Mouse (Mus musculus) MEL (cell line): ENCODE data around the gene Prps2. TPM values are rescaled to one million over a fixed set of nuclear protein-coding genes. Genes with fewer than 3 reads are reported as not detected.

Source experiments
- DNase-seq: peaks from one replicate; pipeline ENCODE4 v3.0.0; 2011; ENCODE audit warnings: low read depth, low spot score
- H3K27ac ChIP-seq: 2 replicates; pipeline ENCODE4 v1.5.1; 2012; ENCODE audit warnings: low read depth, mild to moderate bottlenecking, control low read depth, low read length, moderate library complexity; ENCODE audit not compliant: control insufficient read depth
- H3K27me3 ChIP-seq, 2 experiments: fragments of 150-350 bp in 1 of 2; sonication (generic) in 1 of 2; 2 replicates each; pipeline ENCODE4 v1.6.1; 2012; ENCODE audit warnings: low read length in 2 of 2, mild to moderate bottlenecking in 2 of 2, improper control_type of control experiment in 1 of 2, moderate library complexity in 1 of 2; ENCODE audit not compliant: insufficient read depth in 2 of 2, control insufficient read depth in 1 of 2
- H3K36me3 ChIP-seq, 2 experiments: 2 replicates each; pipeline ENCODE4 v1.6.1; 2012 to 2014; ENCODE audit warnings: low read length in 2 of 2, improper control_type of control experiment in 1 of 2, inconsistent platforms in 1 of 2, mild to moderate bottlenecking in 1 of 2; ENCODE audit not compliant: insufficient read depth in 2 of 2, control insufficient read depth in 1 of 2
- H3K4me1 ChIP-seq, 2 experiments: fragments of 150-350 bp in 1 of 2; sonication (generic) in 1 of 2; 2 replicates each; pipeline ENCODE4 v1.6.1; 2012; ENCODE audit warnings: low read length in 2 of 2, improper control_type of control experiment in 1 of 2, mild to moderate bottlenecking in 1 of 2; ENCODE audit not compliant: insufficient read depth in 2 of 2, control insufficient read depth in 1 of 2
- H3K4me3 ChIP-seq, 2 experiments: fragments of 150-350 bp in 1 of 2; sonication (generic) in 1 of 2; 2 replicates each; pipeline ENCODE4 v1.5.1; 2012; ENCODE audit warnings: low read depth in 2 of 2, low read length in 2 of 2, mild to moderate bottlenecking in 2 of 2, moderate library complexity in 2 of 2, control low read depth in 1 of 2, improper control_type of control experiment in 1 of 2; ENCODE audit not compliant: control insufficient read depth in 1 of 2, insufficient read depth in 1 of 2
- H3K79me2 ChIP-seq: 2 replicates; pipeline ENCODE4 v1.6.1; 2012; ENCODE audit warnings: mild to moderate bottlenecking, low read length, moderate library complexity; ENCODE audit not compliant: control insufficient read depth, poor library complexity, insufficient read depth
- H3K9ac ChIP-seq: 2 replicates; pipeline ENCODE4 v1.6.1; 2012; ENCODE audit warnings: low read depth, mild to moderate bottlenecking, control low read depth, low read length, moderate library complexity; ENCODE audit not compliant: control insufficient read depth, poor library complexity, severe bottlenecking
- H3K9me3 ChIP-seq: fragments of 150-350 bp; sonication (generic); replicated peaks from 2 replicates; pipeline ENCODE4 v1.6.1; 2012; ENCODE audit warnings: mild to moderate bottlenecking, low read length, improper control_type of control experiment, moderate library complexity; ENCODE audit not compliant: insufficient read depth
- CTCF ChIP-seq, 3 experiments: IDR thresholded peaks in 2 of 3; conservative IDR thresholded peaks in 1 of 3; 2 replicates each; pipeline ENCODE4 v1.5.1; 2011 to 2012; ENCODE audit warnings: low read length in 3 of 3, low read depth in 2 of 3, mild to moderate bottlenecking in 2 of 3, improper control_type of control experiment in 1 of 3, inconsistent platforms in 1 of 3, mixed read lengths in 1 of 3, moderate library complexity in 1 of 3; ENCODE audit not compliant: control insufficient read depth in 1 of 3, insufficient read depth in 1 of 3, poor library complexity in 1 of 3, severe bottlenecking in 1 of 3
- EP300 ChIP-seq, 2 experiments: IDR thresholded peaks; 2 replicates each; pipeline ENCODE4 v1.6.1; 2011; ENCODE audit warnings: improper control_type of control experiment in 2 of 2, low read length in 2 of 2, low read depth in 1 of 2, mild to moderate bottlenecking in 1 of 2
- HCFC1 ChIP-seq: IDR thresholded peaks from 2 replicates; pipeline ENCODE4 v1.6.1; 2012; ENCODE audit warnings: low read depth, mild to moderate bottlenecking, inconsistent platforms, low read length, improper control_type of control experiment, moderate library complexity
- JUND ChIP-seq: IDR thresholded peaks from 2 replicates; pipeline ENCODE4 v1.6.1; 2011; ENCODE audit warnings: low read depth, mild to moderate bottlenecking, improper control_type of control experiment, low read length
- MAZ ChIP-seq: IDR thresholded peaks from 2 replicates; pipeline ENCODE4 v1.6.1; 2012; ENCODE audit warnings: low read depth, mild to moderate bottlenecking, inconsistent platforms, low read length, improper control_type of control experiment
- MEF2A ChIP-seq: IDR thresholded peaks from 2 replicates; pipeline ENCODE4 v1.6.1; 2014; ENCODE audit warnings: low read depth, mild to moderate bottlenecking, inconsistent platforms, low read length, improper control_type of control experiment; ENCODE audit not compliant: poor library complexity, insufficient replicate concordance, severe bottlenecking; ENCODE audit errors: extremely low read depth
- MYC ChIP-seq: IDR thresholded peaks from 2 replicates; pipeline ENCODE4 v1.6.1; 2011; ENCODE audit warnings: low read depth, mild to moderate bottlenecking, low read length, improper control_type of control experiment, moderate library complexity
- NELFE ChIP-seq: IDR thresholded peaks from 2 replicates; pipeline ENCODE4 v1.6.1; 2011; ENCODE audit warnings: low read depth, low read length, improper control_type of control experiment
- NRF1 ChIP-seq: IDR thresholded peaks from 2 replicates; pipeline ENCODE4 v1.6.1; 2014; ENCODE audit warnings: low read depth, mild to moderate bottlenecking, inconsistent platforms, low read length, improper control_type of control experiment, moderate library complexity; ENCODE audit not compliant: poor library complexity, insufficient read depth, severe bottlenecking
- POLR2AphosphoS5 ChIP-seq: IDR thresholded peaks from 2 replicates; pipeline ENCODE4 v1.6.1; 2012; ENCODE audit warnings: low read depth, borderline replicate concordance, mild to moderate bottlenecking, inconsistent platforms, low read length, moderate library complexity, mixed read lengths
- SIN3A ChIP-seq: IDR thresholded peaks from 2 replicates; pipeline ENCODE4 v1.6.1; 2012; ENCODE audit warnings: low read length, improper control_type of control experiment, inconsistent platforms
- TBP ChIP-seq: IDR thresholded peaks from 2 replicates; pipeline ENCODE4 v1.8.0; 2011; ENCODE audit warnings: low read depth, low read length, improper control_type of control experiment
- TCF12 ChIP-seq: IDR thresholded peaks from 2 replicates; pipeline ENCODE4 v1.6.1; 2014; ENCODE audit warnings: low read depth, mild to moderate bottlenecking, inconsistent platforms, low read length, improper control_type of control experiment, moderate library complexity
- UBTF ChIP-seq: IDR thresholded peaks from 2 replicates; pipeline ENCODE4 v1.6.1; 2012; ENCODE audit warnings: low read depth, mild to moderate bottlenecking, inconsistent platforms, low read length, improper control_type of control experiment, moderate library complexity, borderline replicate concordance; ENCODE audit not compliant: insufficient read depth
- USF2 ChIP-seq, 2 experiments: IDR thresholded peaks; 2 replicates each; pipeline ENCODE4 v1.6.1; 2011 to 2012; ENCODE audit warnings: improper control_type of control experiment in 2 of 2, low read length in 2 of 2, borderline replicate concordance in 1 of 2, inconsistent platforms in 1 of 2, low read depth in 1 of 2, mild to moderate bottlenecking in 1 of 2; ENCODE audit not compliant: insufficient read depth in 1 of 2
- ZC3H11A ChIP-seq: IDR thresholded peaks from 2 replicates; pipeline ENCODE4 v1.6.1; 2012; ENCODE audit warnings: low read depth, mild to moderate bottlenecking, inconsistent platforms, low read length, improper control_type of control experiment
- ZKSCAN1 ChIP-seq: IDR thresholded peaks from 2 replicates; pipeline ENCODE4 v1.6.1; 2012; ENCODE audit warnings: low read depth, mild to moderate bottlenecking, inconsistent platforms, low read length, improper control_type of control experiment, moderate library complexity
- polyA plus RNA-seq, 2 experiments: library from polyadenylated mRNA; stranded (reverse) in 1 of 2; unstranded in 1 of 2; fragments of >175 nt in 1 of 2; fragments of >200 nt in 1 of 2; gene quantifications; 2 replicates each; pipeline versions ENCODE4 v1.2.1 to v1.2.4; 2012; ENCODE audit warnings: low replicate concordance in 2 of 2, low read depth in 1 of 2; ENCODE audit not compliant: insufficient read length in 2 of 2, insufficient read depth in 1 of 2, missing spikeins in 1 of 2
- total RNA-seq: library from RNA; depleted of rRNA; stranded (reverse); fragments of 300-350 nt; gene quantifications from 2 replicates; pipeline ENCODE4 v1.2.3, GENCODE M21; 2012

The Prps2 gene
- total and polyA plus RNA-seq, 3 experiments, result not detected

GRCm38 (mm10) chrX:167329620-167330019 lies 52.9 kb downstream of the Prps2 start:
- no peaks in the 10 kb centered on the region for H3K4me1 ChIP-seq
- DNase-seq, result no peak
- no peaks in the 10 kb centered on the region for H3K9me3 ChIP-seq
- no peak overlapping the region for H3K9ac ChIP-seq
- no peak for TF ChIP-seq JUND
- no peak for TF ChIP-seq CTCF (IDR thresholded peaks at IDR 0.05 in 2 of 3, conservative IDR thresholded peaks at IDR 0.05 in 1 of 3; ENCODE audit: control insufficient read depth in 1 of 3, insufficient read depth in 1 of 3, low read depth in 2 of 3, low read length in 3 of 3, poor library complexity in 1 of 3, severe bottlenecking in 1 of 3)
- H3K27ac ChIP-seq, result no peak overlapping the region
- H3K79me2 ChIP-seq, result no peaks in the 10 kb centered on the region
- H3K27me3 ChIP-seq, result no peaks in the 10 kb centered on the region
- H3K36me3 ChIP-seq, result no peaks in the 10 kb centered on the region
- no peak overlapping the region for H3K4me3 ChIP-seq

GRCm38 (mm10) chrX:167329098-167329497 lies 53.5 kb downstream of the Prps2 start:
- Histone ChIP-seq H3K4me3 (no peak overlapping the region), H3K9me3 (no peaks in the 10 kb centered on the region), H3K27me3 (no peaks in the 10 kb centered on the region), H3K27ac (no peak overlapping the region), H3K79me2 (no peaks in the 10 kb centered on the region), H3K9ac (no peak overlapping the region), H3K4me1 (no peaks in the 10 kb centered on the region), H3K36me3 (no peaks in the 10 kb centered on the region)
- TF ChIP-seq ZC3H11A, result no peak
- no peak for TF ChIP-seq POLR2AphosphoS5
- TF ChIP-seq UBTF, result no peak
- no peak for TF ChIP-seq USF2 (IDR thresholded peaks at IDR 0.05; ENCODE audit: borderline replicate concordance in 1 of 2, insufficient read depth in 1 of 2, low read depth in 1 of 2, low read length in 2 of 2)
- no peak for TF ChIP-seq TCF12
- no peak for TF ChIP-seq NELFE
- no peak for TF ChIP-seq EP300 (IDR thresholded peaks at IDR 0.05; ENCODE audit: low read depth in 1 of 2, low read length in 2 of 2)
- no peak for TF ChIP-seq MAZ
- no peak for TF ChIP-seq TBP
- TF ChIP-seq MYC, result no peak
- no peak for DNase-seq

- H3K36me3 ChIP-seq, result no peaks in the 10 kb centered on the region
- no peaks in the 10 kb centered on the region for H3K79me2 ChIP-seq
- no peaks in the 10 kb centered on the region for H3K27me3 ChIP-seq
- DNase-seq, result no peak
- no peak overlapping the region for H3K4me3 ChIP-seq
- H3K27ac ChIP-seq, result no peak overlapping the region
- H3K4me1 ChIP-seq, result no peaks in the 10 kb centered on the region
- no peaks in the 10 kb centered on the region for H3K9me3 ChIP-seq
- no peak overlapping the region for H3K9ac ChIP-seq
- TF ChIP-seq NRF1 (no peak), ZKSCAN1 (no peak), HCFC1 (no peak), MEF2A (no peak), TCF12 (no peak), SIN3A (no peak), ZC3H11A (no peak)
Observed at GRCm38 (mm10) chrX:167328519-167328918, 54.0 kb downstream of the Prps2 start.
